Mouse (Mus musculus) thymus, adult 18-20 months (tissue): Measurements from ENCODE around the gene Gm49383.
"Not testable (repeated sequence)": the region's sequence is repeated elsewhere in the genome, so short reads cannot be mapped to it uniquely, and the experiment has no call there.

Experiments used
- DNase-seq, 2 experiments: peaks; one replicate each; pipeline ENCODE4 v3.0.0; 2022; ENCODE audit warnings: mixed read lengths in 2 of 2

Gene Gm49383

DNA sequence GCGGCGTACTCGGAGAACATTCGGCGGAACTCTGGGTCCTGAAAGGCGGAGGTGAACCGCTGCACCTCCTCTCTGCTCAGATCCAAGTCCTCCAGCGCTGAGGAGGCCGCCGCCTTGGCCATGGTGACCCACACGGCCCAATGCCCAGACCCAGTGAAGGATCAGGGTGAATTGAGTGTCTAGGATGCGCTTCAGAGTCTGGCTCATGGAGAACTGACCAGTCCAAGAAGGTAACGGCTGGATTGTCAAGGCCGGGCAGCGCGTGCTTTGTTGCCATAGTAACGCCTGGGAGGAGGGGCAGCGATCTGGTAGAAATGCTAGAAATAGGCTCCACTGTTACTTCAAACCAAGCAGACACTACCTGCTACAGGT lies 1.2 kb upstream of the Gm49383 start, which contains the start of gene Dnaaf2:
Gene Dnaaf2, minus strand, starts transcription at position 266 of the 372 bp plus-strand sequence.
- peak in 1 of 2 experiments; percentile 32 for DNase-seq

- peak; percentile 37 to 39 for DNase-seq
Measured at GRCm38 (mm10) chr12:69197378-69198163, 667 bp upstream of the Gm49383 start.

GRCm38 (mm10) chr12:69192637-69193036 lies 4.3 kb downstream of the Gm49383 start:
- DNase-seq: no peak

DNA sequence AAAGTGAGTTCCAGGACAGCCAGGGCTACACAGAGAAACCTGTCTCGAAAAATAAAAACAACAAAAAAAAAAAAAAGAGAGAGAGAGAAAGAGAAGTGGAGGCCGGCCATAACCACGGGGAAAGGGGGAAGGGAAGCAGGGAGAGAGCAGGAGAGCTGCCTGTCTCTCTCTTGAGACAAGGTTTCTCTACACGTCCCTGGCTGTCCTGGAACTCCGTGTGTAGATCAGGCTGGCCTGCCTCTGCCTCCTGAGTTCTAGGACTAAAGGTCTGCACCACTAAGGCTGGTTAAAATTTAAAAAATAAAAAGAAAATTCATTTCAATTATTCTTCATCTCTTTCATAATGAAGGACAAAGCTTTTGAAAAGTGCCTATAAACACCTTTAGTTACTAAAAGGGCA lies 5.5 kb downstream of the Gm49383 start:
- DNase-seq: no peak

DNA sequence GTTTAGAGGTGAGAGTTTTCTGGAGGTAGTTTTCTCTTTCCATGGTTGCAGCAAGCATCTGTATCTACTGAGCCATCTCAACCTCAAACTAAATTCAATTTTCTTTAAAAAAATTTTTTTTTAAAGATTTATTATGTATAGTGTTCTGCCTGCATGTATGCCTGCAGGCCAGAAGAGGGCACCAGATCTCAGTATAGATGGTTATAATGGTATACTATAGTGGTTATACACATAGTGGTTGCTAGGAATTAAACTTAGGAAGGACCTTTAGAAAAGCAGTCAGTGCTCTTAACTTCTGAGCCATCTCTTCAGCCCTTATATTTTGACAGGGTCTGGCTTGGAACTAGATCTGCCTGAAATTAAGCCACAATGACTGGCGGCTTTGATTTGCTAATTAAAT lies 6.4 kb downstream of the Gm49383 start:
- DNase-seq: no peak

GRCm38 (mm10) chr12:69190074-69190473 lies 6.8 kb downstream of the Gm49383 start:
- DNase-seq: no peak

DNA sequence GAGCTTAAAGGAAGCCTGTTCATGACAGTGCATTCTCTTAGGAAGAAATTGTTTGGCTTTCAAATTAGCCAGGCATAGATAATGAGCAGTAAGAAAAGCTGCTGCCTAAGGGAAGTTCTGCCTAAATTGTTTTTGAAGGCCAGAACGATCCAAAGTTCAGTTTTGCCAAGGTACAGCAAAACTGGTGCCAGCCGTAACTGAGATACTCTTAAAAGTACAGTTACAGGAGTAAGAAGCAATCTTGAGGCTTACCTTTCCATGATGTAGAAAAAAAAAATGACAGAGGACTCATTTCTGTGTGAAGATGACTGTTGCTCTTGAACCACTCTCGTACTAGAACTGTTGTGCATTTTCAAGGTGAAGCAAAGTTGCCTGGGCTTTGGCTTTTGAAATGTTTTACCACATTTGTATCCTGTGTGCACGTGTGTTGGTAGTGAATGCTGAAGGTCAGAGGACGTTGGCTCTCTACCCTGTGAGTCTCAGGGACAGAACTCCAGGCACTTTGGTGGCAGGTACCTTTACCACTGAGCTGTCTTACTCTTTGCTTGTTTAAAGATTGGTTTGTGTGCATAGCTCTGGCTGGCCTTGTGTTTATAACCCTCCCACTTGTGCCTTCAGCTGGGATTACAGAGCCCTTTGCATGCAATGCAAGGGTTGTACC lies 10.0 kb downstream of the Gm49383 start:
- DNase-seq: no peak

GRCm38 (mm10) chr12:69185371-69185770 lies 11.5 kb downstream of the Gm49383 start:
- no peak for DNase-seq

DNA sequence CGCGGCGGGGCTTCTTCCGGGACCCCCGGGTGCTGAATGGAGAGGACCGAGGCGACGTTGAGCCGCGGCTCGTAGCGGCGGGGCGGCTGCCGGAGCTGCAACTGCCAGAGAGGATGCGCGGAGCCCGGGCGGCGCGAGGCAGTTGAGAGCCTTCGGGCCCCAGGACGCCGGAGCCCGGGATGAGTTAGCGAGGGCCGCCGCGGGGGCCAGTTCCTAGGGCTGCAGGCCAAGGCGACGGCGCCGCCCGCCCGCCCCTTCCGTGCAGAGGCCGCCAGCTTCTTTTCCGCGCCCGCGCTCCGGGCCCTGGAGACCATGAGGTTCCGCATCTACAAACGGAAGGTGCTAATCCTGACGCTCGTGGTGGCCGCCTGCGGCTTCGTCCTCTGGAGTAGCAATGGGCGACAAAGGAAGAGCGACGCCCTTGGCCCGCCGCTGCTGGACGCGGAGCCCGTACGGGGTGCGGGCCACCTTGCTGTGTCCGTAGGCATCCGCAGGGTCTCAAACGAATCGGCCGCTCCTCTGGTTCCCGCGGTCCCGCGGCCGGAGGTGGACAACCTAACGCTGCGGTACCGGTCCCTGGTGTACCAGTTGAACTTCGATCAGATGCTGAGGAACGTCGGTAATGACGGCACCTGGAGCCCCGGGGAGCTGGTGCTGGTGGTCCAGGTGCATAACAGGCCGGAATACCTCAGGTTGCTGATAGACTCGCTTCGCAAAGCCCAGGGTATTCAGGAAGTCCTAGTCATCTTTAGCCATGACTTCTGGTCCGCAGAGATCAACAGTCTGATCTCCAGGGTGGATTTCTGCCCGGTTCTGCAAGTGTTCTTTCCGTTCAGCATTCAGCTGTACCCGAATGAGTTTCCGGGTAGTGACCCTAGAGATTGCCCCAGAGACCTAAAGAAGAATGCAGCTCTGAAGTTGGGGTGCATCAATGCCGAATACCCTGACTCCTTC lies 12.3 kb downstream of the Gm49383 start:
- DNase-seq: peak in 1 of 2 experiments; percentile 47

GRCm38 (mm10) chr12:69183583-69184308 lies 13.2 kb downstream of the Gm49383 start, which contains the start of the genes Rpl36al and Mgat2:
Gene Rpl36al (minus strand): TSS chr12:69184083.
Gene Mgat2 (plus strand): TSS chr12:69184157.
- peak; percentile 95 to 96 for DNase-seq

DNA sequence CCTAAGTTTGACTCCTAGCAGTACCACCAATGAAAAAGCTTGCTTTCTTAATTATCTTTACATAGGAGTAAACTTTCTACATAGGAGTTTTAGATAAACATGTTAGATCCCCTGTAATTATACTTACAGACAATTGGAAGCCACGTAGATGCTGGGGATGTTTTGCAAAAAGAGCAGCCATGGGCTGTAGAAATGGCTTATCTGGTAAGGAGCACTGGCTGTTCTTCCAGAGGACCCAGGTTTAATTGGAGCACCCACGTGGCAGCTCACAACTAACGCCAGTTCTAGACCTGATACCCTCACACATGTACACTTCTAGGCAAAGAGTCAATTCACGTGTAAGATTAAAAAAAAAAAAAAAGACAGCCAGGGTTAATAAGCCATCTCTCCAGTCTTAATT lies 15.1 kb downstream of the Gm49383 start:
- DNase-seq: no peak

- no peak for DNase-seq
Measured at GRCm38 (mm10) chr12:69179371-69179770, 17.5 kb downstream of the Gm49383 start.

- no peak for DNase-seq
Measured at GRCm38 (mm10) chr12:69177526-69177925, 19.4 kb downstream of the Gm49383 start.

- DNase-seq: no peak
Measured at GRCm38 (mm10) chr12:69175975-69176374, 20.9 kb downstream of the Gm49383 start.

GRCm38 (mm10) chr12:69171307-69171706 lies 25.6 kb downstream of the Gm49383 start:
- DNase-seq: no peak

DNA sequence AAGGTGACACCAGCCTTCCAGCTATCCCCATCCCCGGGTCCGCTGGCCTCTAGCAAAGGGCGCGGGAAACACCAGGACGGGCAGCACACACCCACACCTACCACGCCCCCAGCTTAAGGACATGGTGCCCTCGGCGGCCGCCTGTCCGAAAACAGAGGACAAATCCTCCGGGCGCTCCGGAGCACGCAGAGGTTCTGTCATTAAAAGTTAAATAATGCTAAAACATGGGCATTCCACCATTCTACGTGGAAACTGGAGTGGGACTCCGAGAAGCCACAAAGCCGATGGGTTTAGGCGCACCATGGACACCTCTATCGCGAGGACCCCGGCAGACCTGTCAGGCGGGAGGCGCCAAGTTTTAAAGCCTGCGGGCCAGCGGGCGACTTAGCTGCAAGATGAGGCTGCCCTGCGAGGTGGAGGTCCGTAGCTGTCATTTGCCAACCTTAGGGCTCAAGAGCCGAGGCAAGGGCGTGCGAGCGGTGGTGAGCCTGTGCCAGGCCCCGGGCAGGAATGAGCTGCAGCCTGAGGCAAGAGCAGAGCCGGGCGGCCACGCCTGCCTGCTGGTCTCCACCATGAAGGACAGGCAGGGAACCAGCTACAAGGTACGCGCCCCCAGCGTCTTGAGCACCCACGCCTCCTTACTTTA lies 28.3 kb downstream of the Gm49383 start, which contains the start of gene Lrr1:
Gene Lrr1, plus strand, starts transcription at position 354 of the 646 bp plus-strand sequence.
- DNase-seq: peak; percentile 61 to 75

- no peak for DNase-seq
Measured at GRCm38 (mm10) chr12:69167656-69168460, 29.0 kb downstream of the Gm49383 start.

DNA sequence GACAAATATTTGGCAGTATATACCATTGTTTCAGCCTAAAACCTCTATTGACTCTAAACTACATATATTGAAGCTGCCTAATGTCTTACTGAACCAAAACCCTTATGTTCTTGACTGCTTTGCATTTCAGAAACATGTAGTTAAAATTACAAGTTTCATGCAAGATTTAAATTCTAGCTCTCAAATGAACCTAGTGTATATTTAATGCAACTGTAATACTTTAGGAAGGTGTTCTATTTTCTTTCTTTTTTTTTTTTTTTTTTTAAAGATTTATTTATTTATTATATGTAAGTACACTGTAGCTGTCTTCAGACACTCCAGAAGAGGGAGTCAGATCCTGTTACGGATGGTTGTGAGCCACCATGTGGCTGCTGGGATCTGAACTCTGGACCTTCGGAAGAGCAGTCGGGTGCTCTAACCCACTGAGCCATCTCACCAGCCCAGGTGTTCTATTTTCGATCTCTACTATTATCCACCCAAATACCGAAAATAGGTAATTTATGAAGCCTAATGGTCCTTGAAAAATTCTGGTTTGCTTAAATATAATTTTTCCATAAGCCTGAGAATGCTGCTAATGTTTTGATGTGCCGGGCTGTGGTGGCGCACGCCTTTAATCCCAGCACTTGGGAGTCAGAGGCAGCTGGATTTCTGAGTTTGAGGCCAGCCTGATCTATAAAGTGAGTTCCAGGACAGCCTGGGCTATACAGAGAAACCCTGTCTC lies 29.9 kb downstream of the Gm49383 start:
- not testable (repeated sequence) for DNase-seq

DNA sequence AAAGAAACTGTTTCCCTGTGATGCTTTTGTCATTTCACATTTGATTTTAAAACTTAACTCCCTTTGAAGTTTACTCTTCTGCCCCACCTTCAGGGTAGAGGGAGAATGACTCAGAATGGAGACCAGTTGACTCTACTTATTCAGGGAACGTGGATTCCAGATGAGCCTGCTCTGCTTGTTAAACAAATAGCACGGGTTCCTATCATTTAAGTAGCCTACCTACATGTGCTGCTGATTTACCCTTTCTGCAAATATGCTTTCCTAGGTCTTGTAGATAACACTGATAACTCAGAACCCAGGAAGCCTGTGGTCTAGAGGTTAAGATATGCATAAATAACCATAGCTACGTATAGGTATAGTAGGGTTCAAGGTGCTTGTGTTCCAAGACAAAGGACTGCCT lies 32.0 kb downstream of the Gm49383 start:
- DNase-seq: no peak

DNA sequence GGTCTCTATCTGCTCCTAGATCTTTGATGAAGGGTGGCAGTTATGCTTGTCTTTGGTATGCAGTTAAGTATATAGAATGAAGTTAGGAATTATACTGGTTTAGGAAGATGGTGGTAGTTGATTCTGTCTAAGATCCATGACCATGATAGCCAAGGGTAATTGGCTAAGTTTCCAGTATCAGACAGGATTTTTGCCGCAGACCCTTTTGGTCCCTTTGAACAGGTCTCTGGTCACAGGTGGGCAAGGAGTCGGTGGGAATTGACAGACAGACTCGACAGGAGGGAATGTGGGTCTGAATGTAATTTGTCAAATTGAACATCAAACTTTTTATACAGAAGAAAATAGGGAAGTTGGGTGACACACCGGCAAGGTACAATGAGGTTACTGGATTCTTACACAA lies 33.3 kb downstream of the Gm49383 start:
- DNase-seq: not testable (repeated sequence)
